Mouse (Mus musculus) heart, postnatal 0 days (tissue): ENCODE measurements around the gene Recql5.

ENCODE experiments used
- CTCF ChIP-seq: IDR thresholded peaks from 2 replicates; pipeline ENCODE4 v1.5.1; 2016; ENCODE audit warnings: antibody characterized with exemption, control low read depth, low read depth
- EP300 ChIP-seq: IDR thresholded peaks from 2 replicates; pipeline ENCODE4 v1.6.1; 2016; ENCODE audit warnings: antibody characterized with exemption, low read depth

- TF ChIP-seq CTCF, result no peak
- no peak for TF ChIP-seq EP300
Measured at GRCm38 (mm10) chr11:115959018-115959417, 25.7 kb upstream of the Recql5 start.
